Mouse (Mus musculus) hindbrain, postnatal 0 days (tissue): Measurements from ENCODE around the gene Tnfrsf8. TPM values are rescaled to one million over a fixed set of nuclear protein-coding genes. Genes with fewer than 3 reads are reported as not detected.

ENCODE experiments used
- ATAC-seq: fragments of 200-750 bp; cut with Nextera tagmentation; 2 replicates; pipeline ENCODE4 v1.8.0; 2017; ENCODE audit warnings: mild to moderate bottlenecking, moderate TSS enrichment, moderate library complexity
- DNase-seq: peaks from one replicate; pipeline ENCODE4 v3.0.0-alpha.2; 2015; ENCODE audit warnings: low spot score
- H3K27ac ChIP-seq: fragments of 300-500 bp; sonication (generic); 2 replicates; pipeline ENCODE4 v1.5.1; 2014; ENCODE audit warnings: mild to moderate bottlenecking
- H3K27me3 ChIP-seq: fragments of 300-500 bp; sonication (generic); 2 replicates; pipeline ENCODE4 v1.6.1; 2014; ENCODE audit warnings: low read length, mixed read lengths; ENCODE audit not compliant: insufficient read depth
- H3K36me3 ChIP-seq: fragments of 300-500 bp; sonication (generic); 2 replicates; pipeline ENCODE4 v1.6.1; 2014; ENCODE audit warnings: low read length, mixed read lengths; ENCODE audit not compliant: insufficient read depth
- H3K4me1 ChIP-seq: fragments of 300-500 bp; sonication (generic); 2 replicates; pipeline ENCODE4 v1.6.1; 2014; ENCODE audit warnings: antibody characterized with exemption, low read length, mixed read lengths; ENCODE audit not compliant: insufficient read depth
- H3K4me2 ChIP-seq: fragments of 300-500 bp; sonication (generic); 2 replicates; pipeline ENCODE4 v1.6.1; 2014; ENCODE audit warnings: low read depth, mild to moderate bottlenecking, low read length, moderate library complexity, mixed read lengths
- H3K4me3 ChIP-seq: fragments of 300-500 bp; sonication (generic); 2 replicates; pipeline ENCODE4 v1.5.1; 2014; ENCODE audit warnings: low read length
- H3K9ac ChIP-seq: fragments of 300-500 bp; sonication (generic); replicated peaks from 2 replicates; pipeline ENCODE4 v1.6.1; 2014; ENCODE audit warnings: mild to moderate bottlenecking, low read length, moderate library complexity, mixed read lengths
- H3K9me3 ChIP-seq: fragments of 300-500 bp; sonication (generic); 2 replicates; pipeline ENCODE4 v1.6.1; 2016; ENCODE audit warnings: low read length, mixed read lengths
- CTCF ChIP-seq: IDR thresholded peaks from 2 replicates; pipeline ENCODE4 v1.5.1; 2016; ENCODE audit warnings: antibody characterized with exemption, control low read depth, low read depth
- WGBS: fragments of 180-500 bp; shearing (Covaris S2); extraction: QIAGEN DNeasy Blood & Tissue Kit; methylation state at CpG from one replicate; pipeline ENCODE4 v1.1.7; 2014; 5-methylcytosine and 5-hydroxymethylcytosine counted together
- polyA plus RNA-seq: library from polyadenylated mRNA; unstranded; fragments of >200 nt; fragmentation: Nextera tagmentation; extraction: Ambion mirVana; gene quantifications from 2 replicates; pipeline ENCODE4 v1.2.1, GENCODE M21; 2015
- total RNA-seq: library from RNA; depleted of rRNA; stranded (reverse); fragments of >200 nt; gene quantifications from 2 replicates; pipeline ENCODE4 v1.2.3, GENCODE M21; 2014

The Tnfrsf8 gene
- total and polyA plus RNA-seq, 2 experiments from 2014 or later, result 1.0 to 1.8 TPM

GRCm38 (mm10) chr4:145256144-145256543 lies 58.8 kb downstream of the Tnfrsf8 start:
- Histone ChIP-seq H3K4me2 (no peak overlapping the region), H3K27ac (no peak overlapping the region), H3K4me3 (no peak overlapping the region), H3K36me3 (no peaks in the 10 kb centered on the region), H3K9me3 (no peaks in the 10 kb centered on the region), H3K4me1 (no peaks in the 10 kb centered on the region), H3K27me3 (no peaks in the 10 kb centered on the region), H3K9ac (no peak overlapping the region)
- no peak for TF ChIP-seq CTCF
- 88% methylated on average over 5 of the region's 5 CpGs for WGBS
- no peak for ATAC-seq
- no peak for DNase-seq

- TF ChIP-seq CTCF, result no peak
- DNase-seq (no peak), ATAC-seq (no peak)
- Histone ChIP-seq H3K36me3 (no peaks in the 10 kb centered on the region), H3K4me1 (no peaks in the 10 kb centered on the region), H3K27ac (no peak overlapping the region), H3K4me3 (no peak overlapping the region), H3K27me3 (no peaks in the 10 kb centered on the region), H3K9ac (no peak overlapping the region), H3K9me3 (no peaks in the 10 kb centered on the region), H3K4me2 (no peak overlapping the region)
- WGBS, result 56% methylated on average over 13 of the region's 13 CpGs
These were observed 60.5 kb downstream of the Tnfrsf8 start for GRCm38 (mm10) chr4:145254418-145254817.

- no peak for DNase-seq
- Histone ChIP-seq H3K36me3 (no peaks in the 10 kb centered on the region), H3K27ac (no peak overlapping the region), H3K9me3 (no peaks in the 10 kb centered on the region), H3K4me2 (no peak overlapping the region), H3K9ac (no peak overlapping the region), H3K27me3 (no peaks in the 10 kb centered on the region), H3K4me3 (no peak overlapping the region), H3K4me1 (no peaks in the 10 kb centered on the region)
- no peak for ATAC-seq
- no peak for TF ChIP-seq CTCF
- 90% methylated on average over 8 of the region's 8 CpGs for WGBS
These were observed 62.4 kb downstream of the Tnfrsf8 start for GRCm38 (mm10) chr4:145252611-145253010.

- H3K4me2 ChIP-seq, result no peak overlapping the region
- no peak for ATAC-seq
- H3K27me3 ChIP-seq, result 0 out of 2 replicates have a peak, but pooled peaks cover 5% of the 10 kb centered on the region
- H3K4me3 ChIP-seq, result no peak overlapping the region
- H3K36me3 ChIP-seq, result no peaks in the 10 kb centered on the region
- H3K27ac ChIP-seq, result no peak overlapping the region
- 90% methylated on average over 4 of the region's 4 CpGs for WGBS
- no peak overlapping the region for H3K9ac ChIP-seq
- no peak for DNase-seq
- peaks cover 3% of the 10 kb centered on the region; the same call in 1 of the 2 replicates for H3K4me1 ChIP-seq
- no peaks in the 10 kb centered on the region for H3K9me3 ChIP-seq
- TF ChIP-seq CTCF, result no peak
These were observed 63.4 kb downstream of the Tnfrsf8 start for GRCm38 (mm10) chr4:145251546-145251945.

DNA sequence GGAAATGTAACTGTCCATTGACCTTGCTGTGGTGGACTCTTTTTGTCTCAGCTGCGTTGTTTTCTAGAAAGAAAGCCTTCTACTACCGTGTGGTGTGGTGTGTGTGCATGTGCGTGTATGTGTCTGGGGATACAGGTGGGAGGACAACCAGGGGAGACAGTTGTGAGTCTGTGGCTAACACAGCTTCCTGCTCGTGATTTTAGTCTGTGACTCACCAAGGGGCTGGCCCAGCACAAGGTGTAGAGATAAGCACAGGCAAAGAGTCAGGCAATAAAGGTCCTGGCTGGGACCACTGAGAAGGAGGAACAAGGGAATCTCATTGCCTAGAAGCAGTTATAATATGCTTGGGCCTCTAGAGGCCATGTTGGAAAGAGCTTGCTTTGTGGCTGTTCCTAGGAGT lies 65.0 kb downstream of the Tnfrsf8 start:
- Histone ChIP-seq H3K27ac (no peak overlapping the region), H3K36me3 (no peaks in the 10 kb centered on the region), H3K27me3 (0 out of 2 replicates have a peak, but pooled peaks cover 5% of the 10 kb centered on the region), H3K9ac (no peak overlapping the region), H3K4me3 (no peak overlapping the region), H3K9me3 (no peaks in the 10 kb centered on the region), H3K4me2 (no peak overlapping the region), H3K4me1 (peaks cover 8% of the 10 kb centered on the region; the same call in 1 of the 2 replicates)
- ATAC-seq (no peak), DNase-seq (no peak)
- 85% methylated on average over 4 of the region's 4 CpGs for WGBS
- TF ChIP-seq CTCF, result no peak

- H3K27me3 ChIP-seq, result 0 out of 2 replicates have a peak, but pooled peaks cover 5% of the 10 kb centered on the region
- no peak overlapping the region for H3K4me2 ChIP-seq
- H3K9me3 ChIP-seq, result no peaks in the 10 kb centered on the region
- ATAC-seq (no peak), DNase-seq (no peak)
- H3K36me3 ChIP-seq, result no peaks in the 10 kb centered on the region
- no peak overlapping the region for H3K4me3 ChIP-seq
- no peak overlapping the region for H3K9ac ChIP-seq
- no peak for TF ChIP-seq CTCF
- WGBS, result 75% methylated on average over 2 of the region's 2 CpGs
- H3K4me1 ChIP-seq, result peaks cover 8% of the 10 kb centered on the region; the same call in 1 of the 2 replicates
- no peak overlapping the region for H3K27ac ChIP-seq
These were observed 67.4 kb downstream of the Tnfrsf8 start for GRCm38 (mm10) chr4:145247556-145247955.

- Histone ChIP-seq H3K27ac (no peak within 1 kb of the TSS), H3K9me3 (no peaks in the 10 kb centered on the region), H3K9ac (peak within 1 kb of the TSS; percentile 55), H3K4me2 (peak within 1 kb of the TSS; percentile 73), H3K27me3 (0 out of 2 replicates have a peak, but pooled peaks cover 5% of the 10 kb centered on the region), H3K4me1 (peaks cover 8% of the 10 kb centered on the region; the same call in 1 of the 2 replicates), H3K36me3 (no peaks in the 10 kb centered on the region), H3K4me3 (peak within 1 kb of the TSS; percentile 46)
- ATAC-seq, result peak; percentile 78
- no peak for TF ChIP-seq CTCF
- peak; percentile 33 for DNase-seq
- WGBS, result 2% methylated on average over 46 of the region's 47 CpGs
These were observed 68.6 kb downstream of the Tnfrsf8 start, which contains the start of gene Tnfrsf1b for GRCm38 (mm10) chr4:145246173-145247011. Tnfrsf1b (minus strand) TSS chr4:145246870.
